Mouse (Mus musculus) brain, embryonic 14.5 days (tissue): ENCODE data around the gene Vstm4.

Experiments used
- CTCF ChIP-seq: fragments of 200-500 bp; IDR thresholded peaks from 2 replicates; pipeline ENCODE4 v1.5.1; 2012; ENCODE audit warnings: inconsistent platforms, mild to moderate bottlenecking, moderate library complexity, borderline replicate concordance; ENCODE audit not compliant: insufficient read depth, insufficient read length; ENCODE audit errors: extremely low read depth
- POLR2A ChIP-seq: fragments of 200-500 bp; IDR thresholded peaks from 2 replicates; pipeline ENCODE4 v1.6.1; 2012; ENCODE audit warnings: mild to moderate bottlenecking, inconsistent platforms, borderline replicate concordance; ENCODE audit not compliant: poor library complexity, insufficient read depth, insufficient read length, severe bottlenecking; ENCODE audit errors: extremely low read depth

DNA sequence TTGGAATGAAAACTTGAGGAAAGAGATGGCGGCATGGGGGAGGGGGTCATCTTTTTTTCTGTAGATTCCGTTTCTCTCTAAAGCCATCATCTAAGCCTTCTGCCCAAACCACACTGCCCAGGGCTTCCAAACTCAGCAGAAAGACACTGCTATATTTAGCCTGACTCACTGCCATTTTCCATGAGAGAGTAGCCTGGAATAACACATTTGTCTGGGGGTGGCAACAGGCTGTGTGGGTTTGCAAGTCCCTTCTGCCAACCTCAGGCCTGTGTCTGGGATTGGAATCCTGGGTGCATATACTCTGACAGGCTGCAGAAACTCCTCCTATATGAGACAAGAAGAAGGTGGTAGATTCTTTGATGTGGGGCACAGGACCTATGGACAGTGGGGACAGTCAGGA lies 91.0 kb downstream of the Vstm4 start:
- no peak for TF ChIP-seq CTCF
- no peak for TF ChIP-seq POLR2A
